Mouse (Mus musculus): ENCODE results near the gene Tmprss4. TPM values are rescaled to one million over a fixed set of nuclear protein-coding genes. Genes with fewer than 3 reads are reported as not detected.

Gene Tmprss4
- not detected for polyA plus RNA-seq (2017; shearing (Covaris generic))

DNA sequence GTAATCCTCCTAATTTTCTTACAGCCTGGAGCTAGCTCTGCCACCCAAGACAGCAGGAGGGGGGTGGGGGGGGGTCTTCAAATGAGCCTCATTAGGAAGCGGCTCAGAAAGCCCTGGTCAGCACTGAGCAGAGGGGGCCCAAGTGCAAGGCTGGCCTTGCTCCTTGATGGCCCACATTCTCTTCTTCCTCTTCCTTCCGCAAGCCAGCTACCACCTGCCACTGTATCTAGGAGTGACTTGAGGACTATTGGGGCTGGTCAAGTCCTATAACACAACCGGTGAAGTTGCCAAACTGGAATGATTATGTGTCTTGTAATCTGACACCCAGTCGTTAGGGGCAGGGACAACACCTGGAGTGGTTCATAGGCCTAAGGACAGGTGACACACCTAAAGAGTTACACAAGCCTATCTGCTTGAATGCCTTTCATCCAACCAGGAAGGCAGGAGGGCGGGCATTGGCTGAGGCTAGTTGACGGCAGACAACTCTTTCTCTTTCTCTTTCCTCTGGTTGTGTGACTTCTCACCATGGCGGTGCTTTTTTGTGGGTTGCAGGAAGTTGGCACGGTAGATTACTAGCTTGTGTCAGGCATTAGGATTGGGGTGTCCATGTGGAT, at the start of gene Tmprss4:
TSS of gene Tmprss4 (minus strand) at position 296 of the 614 bp plus-strand sequence.

DNA sequence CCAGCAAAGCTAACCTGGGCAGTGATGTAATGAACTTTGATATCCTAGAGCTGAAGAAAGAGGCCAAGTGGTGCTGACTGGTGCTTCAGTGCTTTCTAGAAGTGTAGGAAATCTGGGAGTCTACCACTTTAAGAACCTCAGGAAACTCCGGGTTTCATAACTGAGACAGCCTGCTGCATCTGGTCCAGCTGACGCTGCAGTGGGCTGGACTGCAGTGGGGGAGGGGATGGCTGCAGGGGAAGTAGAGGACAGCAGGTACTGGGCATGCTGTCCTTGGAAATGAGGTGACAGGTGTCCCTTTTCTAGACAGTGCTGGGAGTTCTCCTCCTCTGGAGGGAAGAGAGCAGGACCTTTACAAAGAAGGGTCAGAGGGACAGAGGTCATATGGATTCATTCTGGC, 22.1 kb downstream of the Tmprss4 start, which contains the start of gene BC049352:
TSS of gene BC049352 (plus strand) at position 238 of the 400 bp plus-strand sequence.

DNA sequence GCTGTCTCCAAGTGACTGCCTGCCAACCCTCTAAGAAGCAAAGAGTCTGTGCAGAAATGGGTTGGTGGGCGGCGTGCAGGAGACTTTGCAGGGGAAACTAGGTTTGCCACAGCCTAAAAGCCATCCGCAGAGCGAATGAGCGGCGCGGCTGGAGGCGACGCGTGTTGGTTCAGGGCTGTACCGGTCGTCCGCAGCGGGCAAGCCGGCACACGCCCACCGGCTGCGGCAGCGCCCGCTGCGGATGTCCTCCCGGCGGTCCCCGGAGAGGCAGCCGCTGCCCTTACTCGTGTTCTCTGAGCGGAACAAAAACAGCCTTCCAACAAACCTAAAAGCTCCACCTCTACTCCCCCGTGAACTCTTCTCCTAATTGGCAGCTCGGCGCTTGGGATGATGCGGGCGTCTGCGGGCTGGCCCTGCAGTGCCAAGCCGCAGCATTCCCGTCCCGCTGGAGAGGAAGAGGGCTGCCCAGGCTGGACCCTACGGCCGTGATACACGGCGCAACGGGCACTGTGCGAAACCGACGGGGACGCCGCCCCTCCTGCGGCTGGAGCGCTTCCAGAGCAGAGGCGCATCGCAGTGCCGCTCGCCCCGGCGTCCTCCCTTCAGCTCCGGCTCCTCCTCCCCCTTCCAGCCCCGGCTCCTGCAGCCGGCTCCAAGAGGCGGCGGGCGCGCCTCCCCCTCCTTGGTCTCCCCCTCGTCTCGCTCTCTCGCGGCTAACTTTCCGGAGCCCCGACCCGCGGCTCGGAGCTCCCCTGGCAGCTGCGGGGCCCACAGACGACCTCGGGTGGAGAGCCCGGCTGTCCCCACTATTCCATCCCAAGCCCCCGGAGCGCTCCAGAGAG, 65.5 kb downstream of the Tmprss4 start, which contains the start of gene Scn4b:
TSS of gene Scn4b (plus strand) at position 205 of the 842 bp plus-strand sequence.

Other genes starting within 250 kb of the Tmprss4 start
- gene Ube4a, start 238.5 kb downstream of the Tmprss4 start, polyA plus RNA-seq (2017; shearing (Covaris generic)): 10 to 100 TPM; 34.1 to 51.6 TPM
- gene Cd3g, start 223.7 kb downstream of the Tmprss4 start, polyA plus RNA-seq (2017; shearing (Covaris generic)): 1,000 to 10,000 TPM; 1,406 to 1,429 TPM
- 1,000 to 10,000 TPM in 1 of 2 experiments, 100 to 1,000 TPM in 1; 999 to 1,041 TPM for gene Cd3d, start 222.3 kb downstream of the Tmprss4 start, polyA plus RNA-seq (2017; shearing (Covaris generic))
- 1,000 to 10,000 TPM; 1,185 to 1,542 TPM for gene Cd3e, start 194.5 kb downstream of the Tmprss4 start, polyA plus RNA-seq (2017; shearing (Covaris generic))
- gene Mpzl2, start 164.3 kb downstream of the Tmprss4 start, polyA plus RNA-seq (2017; shearing (Covaris generic)): under 1 TPM; 0.05 to 0.34 TPM
- gene Mpzl3, start 148.9 kb downstream of the Tmprss4 start, polyA plus RNA-seq (2017; shearing (Covaris generic)): 10 to 100 TPM; 16.8 to 18.0 TPM
- 10 to 100 TPM in 1 of 2 experiments, 1 to 10 TPM in 1; 9.3 to 64.5 TPM for gene Jaml, start 124.9 kb downstream of the Tmprss4 start, polyA plus RNA-seq (2017; shearing (Covaris generic))
- under 1 TPM in 1 of 2 experiments, not detected in 1; 0.10 TPM for gene Scn2b, start 86.3 kb downstream of the Tmprss4 start, polyA plus RNA-seq (2017; shearing (Covaris generic))
- under 1 TPM; 0.17 TPM for gene Scn4b, start 65.7 kb downstream of the Tmprss4 start, polyA plus RNA-seq (2017; shearing (Covaris generic))
- gene BC049352, start 22.1 kb downstream of the Tmprss4 start, polyA plus RNA-seq (2017; shearing (Covaris generic)): 1 to 10 TPM in 1 of 2 experiments, under 1 TPM in 1; 0.55 to 3.8 TPM
- gene Il10ra, start 65.1 kb upstream of the Tmprss4 start, polyA plus RNA-seq (2017; shearing (Covaris generic)): 100 to 1,000 TPM in 1 of 2 experiments, 10 to 100 TPM in 1; 38.3 to 141 TPM
- 1 to 10 TPM in 1 of 2 experiments, under 1 TPM in 1; 0.74 to 3.0 TPM for gene Tmprss13, start 115.0 kb upstream of the Tmprss4 start, polyA plus RNA-seq (2017; shearing (Covaris generic))
- gene Fxyd6, start 166.1 kb upstream of the Tmprss4 start, polyA plus RNA-seq (2017; shearing (Covaris generic)): under 1 TPM; 0.34 to 0.38 TPM
- 1 to 10 TPM in 1 of 2 experiments, not detected in 1; 1.2 TPM for gene Fxyd2, start 195.6 kb upstream of the Tmprss4 start, polyA plus RNA-seq (2017; shearing (Covaris generic))
- gene Dscaml1, start 222.5 kb upstream of the Tmprss4 start, polyA plus RNA-seq (2017; shearing (Covaris generic)): under 1 TPM in 1 of 2 experiments, not detected in 1; 0.43 TPM

Data from activated CD4-positive, CD25-positive, alpha-beta regulatory T cell (primary cell).